Mouse (Mus musculus): ENCODE measurements around the gene Cel. TPM values are rescaled to one million over a fixed set of nuclear protein-coding genes. Genes with fewer than 3 reads are reported as not detected.

The Cel gene
- total and polyA plus RNA-seq, 3 experiments: not detected

- no peak for TF ChIP-seq TAL1 (IDR thresholded peaks at IDR 0.05; ENCODE audit: low read length)
- no peak for TF ChIP-seq HCFC1 (IDR thresholded peaks at IDR 0.05; ENCODE audit: low read depth, low read length)
- TF ChIP-seq CHD1 (IDR thresholded peaks at IDR 0.05; ENCODE audit: low read depth, low read length): no peak
- TF ChIP-seq POLR2AphosphoS5 (IDR thresholded peaks at IDR 0.05; ENCODE audit: borderline replicate concordance, low read depth, low read length): no peak
- TF ChIP-seq ZC3H11A (IDR thresholded peaks at IDR 0.05; ENCODE audit: low read depth, low read length): no peak
- TF ChIP-seq RAD21 (IDR thresholded peaks at IDR 0.05; ENCODE audit: low read depth, low read length): no peak
- TF ChIP-seq EP300 (IDR thresholded peaks at IDR 0.05; ENCODE audit: low read depth in 1 of 2, low read length in 2 of 2): no peak
- TF ChIP-seq ZNF384 (IDR thresholded peaks at IDR 0.05; ENCODE audit: low read depth, low read length): no peak
- no peak for TF ChIP-seq GABPA (IDR thresholded peaks at IDR 0.05; ENCODE audit: low read depth, low read length)
- no peak for TF ChIP-seq CHD2 (IDR thresholded peaks at IDR 0.05; ENCODE audit: low read length)
- no peak for TF ChIP-seq USF1 (IDR thresholded peaks at IDR 0.05; ENCODE audit: low read depth, low read length)
- no peak for TF ChIP-seq SMC3 (IDR thresholded peaks at IDR 0.05; ENCODE audit: low read depth, low read length)
- TF ChIP-seq TCF12 (IDR thresholded peaks at IDR 0.05; ENCODE audit: low read depth, low read length): no peak
- TF ChIP-seq POLR2A (IDR thresholded peaks at IDR 0.05; ENCODE audit: control insufficient read depth in 1 of 2, insufficient read depth in 1 of 2, low read depth in 1 of 2, low read length in 2 of 2, poor library complexity in 1 of 2): no peak
- no peak for TF ChIP-seq E2F4 (IDR thresholded peaks at IDR 0.05; ENCODE audit: borderline replicate concordance, low read depth, low read length)
- TF ChIP-seq ELF1 (IDR thresholded peaks at IDR 0.05; ENCODE audit: low read depth, low read length): no peak
- no peak for TF ChIP-seq SIN3A (IDR thresholded peaks at IDR 0.05; ENCODE audit: low read length)
- H3K36me3 ChIP-seq (ENCODE audit: control insufficient read depth in 1 of 2, insufficient read depth in 2 of 2, low read length in 2 of 2): no peaks in the 10 kb centered on the region
- no peak for DNase-seq (ENCODE audit: low read depth, low spot score)
- no peaks in the 10 kb centered on the region for H3K9me3 ChIP-seq (replicated peaks; ENCODE audit: insufficient read depth, low read length)
- no peaks in the 10 kb centered on the region for H3K79me2 ChIP-seq (ENCODE audit: control insufficient read depth, insufficient read depth, low read length, poor library complexity)
- no peak overlapping the region for H3K9ac ChIP-seq (ENCODE audit: control insufficient read depth, low read depth, low read length, poor library complexity, severe bottlenecking)
- no peaks in the 10 kb centered on the region for H3K27me3 ChIP-seq (ENCODE audit: control insufficient read depth in 1 of 2, insufficient read depth in 2 of 2, low read length in 2 of 2)
- H3K27ac ChIP-seq (ENCODE audit: control insufficient read depth, low read depth, low read length): no peak overlapping the region
- H3K4me1 ChIP-seq (ENCODE audit: control insufficient read depth in 1 of 2, insufficient read depth in 2 of 2, low read length in 2 of 2): no peaks in the 10 kb centered on the region; a peak in 1 of 4 replicates
- H3K4me3 ChIP-seq (ENCODE audit: control insufficient read depth in 1 of 2, insufficient read depth in 1 of 2, low read depth in 2 of 2, low read length in 2 of 2): no peak overlapping the region
Observed at GRCm38 (mm10) chr2:28534436-28535262, 28.6 kb downstream of the Cel start.

- no peaks in the 10 kb centered on the region for H3K27me3 ChIP-seq (ENCODE audit: control insufficient read depth in 1 of 2, insufficient read depth in 2 of 2, low read length in 2 of 2)
- peak overlapping the region; percentile 63; the same call in 1 of the 2 replicates for H3K9ac ChIP-seq (ENCODE audit: control insufficient read depth, low read depth, low read length, poor library complexity, severe bottlenecking)
- H3K4me3 ChIP-seq (ENCODE audit: control insufficient read depth in 1 of 2, insufficient read depth in 1 of 2, low read depth in 2 of 2, low read length in 2 of 2): peak overlapping the region in 1 of 2 experiments; percentile 59; a peak in 1 of 4 replicates
- H3K36me3 ChIP-seq (ENCODE audit: control insufficient read depth in 1 of 2, insufficient read depth in 2 of 2, low read length in 2 of 2): no peaks in the 10 kb centered on the region
- no peak for TF ChIP-seq HCFC1 (IDR thresholded peaks at IDR 0.05; ENCODE audit: low read depth, low read length)
- no peak for TF ChIP-seq USF1 (IDR thresholded peaks at IDR 0.05; ENCODE audit: low read depth, low read length)
- TF ChIP-seq ELF1 (IDR thresholded peaks at IDR 0.05; ENCODE audit: low read depth, low read length): no peak
- no peak for TF ChIP-seq CHD2 (IDR thresholded peaks at IDR 0.05; ENCODE audit: low read length)
- no peak for TF ChIP-seq POLR2AphosphoS2 (IDR thresholded peaks at IDR 0.05; ENCODE audit: low read length)
- TF ChIP-seq GATA1 (IDR thresholded peaks at IDR 0.05; ENCODE audit: low read depth, low read length): no peak
- no peaks in the 10 kb centered on the region; a peak in 1 of 4 replicates for H3K4me1 ChIP-seq (ENCODE audit: control insufficient read depth in 1 of 2, insufficient read depth in 2 of 2, low read length in 2 of 2)
- no peak overlapping the region for H3K27ac ChIP-seq (ENCODE audit: control insufficient read depth, low read depth, low read length)
- no peak for DNase-seq (ENCODE audit: low read depth, low spot score)
- no peaks in the 10 kb centered on the region for H3K79me2 ChIP-seq (ENCODE audit: control insufficient read depth, insufficient read depth, low read length, poor library complexity)
- H3K9me3 ChIP-seq (replicated peaks; ENCODE audit: insufficient read depth, low read length): no peaks in the 10 kb centered on the region
Observed at GRCm38 (mm10) chr2:28533901-28534435, 29.2 kb downstream of the Cel start.
